Comparison of ENCODE assay signal across 9 mouse cellular contexts in genomic region chr9:48266286-48267027, GRCm38 (mm10).
DNase-seq lines count a peak whose midpoint lies in the region; ATAC-seq lines count a peak whose summit lies in the region.
"Had no signal": no experiment of that assay in that cellular context is flagged by ENCODE, and none has a peak within 500 bp of the region (broad histone marks: within the 10 kb centered on the region; RNA-seq: fewer than 3 reads in every experiment).

No protein-coding gene starts in this region.

- H3K4me3 ChIP-seq in hindbrain, embryonic 13.5 days = peak overlapping the region; percentile 45
- H3K4me3 ChIP-seq: myocyte had no signal

- WGBS in hindbrain, embryonic 13.5 days = 11% methylated on average over 21 of the region's 21 CpGs

- H3K36me3 ChIP-seq in hindbrain, embryonic 13.5 days = no peaks in the 10 kb centered on the region

- H3K4me1 ChIP-seq in hindbrain, embryonic 13.5 days (replicated peaks) = peaks cover 11% of the 10 kb centered on the region; the same call in 1 of the 2 replicates

- H3K9me3 ChIP-seq in hindbrain, embryonic 13.5 days = no peaks in the 10 kb centered on the region

- peak overlapping the region; percentile 86 for H3K4me2 ChIP-seq in hindbrain, embryonic 13.5 days

- DNase-seq in ZHBTc4 (ENCODE audit: low read depth, low spot score) = peak; percentile 82
- peak; percentile 76 to 77 for DNase-seq in cerebellum, postnatal 36 days
- peak; percentile 61 to 66 for DNase-seq in frontal cortex, postnatal 25 days (ENCODE audit: low spot score in 2 of 2)
- DNase-seq in layer of hippocampus, postnatal 14 days (ENCODE audit: low spot score in 2 of 2) = peak; percentile 75 to 87
- DNase-seq in lung, postnatal 14 days = peak; percentile 84
- peak; percentile 81 for DNase-seq in ovary, postnatal 36 days (ENCODE audit: low spot score)
- DNase-seq in thymus, postnatal 14 days = peak; percentile 79

- peak; percentile 90 for ATAC-seq in hindbrain, embryonic 13.5 days (ENCODE audit: low FRiP score)

- peak overlapping the region; percentile 67 for H3K9ac ChIP-seq in hindbrain, embryonic 13.5 days

- H3K27me3 ChIP-seq in hindbrain, embryonic 13.5 days = no peaks in the 10 kb centered on the region

- H3K27ac ChIP-seq in hindbrain, embryonic 13.5 days = no peak overlapping the region
